Mouse (Mus musculus): Measurements from ENCODE around the gene Slc29a4. TPM values are rescaled to one million over a fixed set of nuclear protein-coding genes. Genes with fewer than 3 reads are reported as not detected.

Slc29a4 gene
- polyA plus RNA-seq, 1 experiment from 2014 or later, result 2.3 TPM

GRCm38 (mm10) chr5:142771964-142772363 is 79.7 kb downstream of the Slc29a4 start:
- Histone ChIP-seq H3K27me3 (replicated peaks; ENCODE audit: insufficient read depth, low read length) (no peaks in the 10 kb centered on the region), H3K4me2 (replicated peaks; ENCODE audit: low read depth, low read length) (no peak overlapping the region), H3K27ac (ENCODE audit: low read length) (no peak overlapping the region), H3K4me3 (ENCODE audit: low read depth, low read length) (no peak overlapping the region), H3K9ac (replicated peaks; ENCODE audit: low read depth) (no peak overlapping the region), H3K9me3 (ENCODE audit: low read length) (no peaks in the 10 kb centered on the region), H3K36me3 (ENCODE audit: insufficient read depth, low read length) (peaks cover 31% of the 10 kb centered on the region), H3K4me1 (ENCODE audit: insufficient read depth, low read depth, low read length) (no peaks in the 10 kb centered on the region)
- TF ChIP-seq EP300 (IDR thresholded peaks at IDR 0.05), result no peak
- no peak for DNase-seq (ENCODE audit: low spot score)
- 83% methylated on average over 15 of the region's 15 CpGs for WGBS
- ATAC-seq, result no peak

Other genes starting within 250 kb of the Slc29a4 start
- 6.2 and 7.2 TPM in 2 replicates for gene Ap5z1, start 228.6 kb upstream of the Slc29a4 start, polyA plus RNA-seq (2015; fragmentation: Nextera tagmentation; extraction: Ambion mirVana)
- 0.12 and 0.15 TPM in 2 replicates for gene Papolb, start 162.4 kb upstream of the Slc29a4 start, polyA plus RNA-seq (2015; fragmentation: Nextera tagmentation; extraction: Ambion mirVana)
- gene Radil, start 141.4 kb upstream of the Slc29a4 start, polyA plus RNA-seq (2015; fragmentation: Nextera tagmentation; extraction: Ambion mirVana), result 13.5 and 14.5 TPM in 2 replicates
- 0.05 TPM in 1 of 2 replicates, not detected in the other for gene Mmd2, start 83.7 kb upstream of the Slc29a4 start, polyA plus RNA-seq (2015; fragmentation: Nextera tagmentation; extraction: Ambion mirVana)
- 25.7 and 26.6 TPM in 2 replicates for gene Wipi2, start 64.8 kb upstream of the Slc29a4 start, polyA plus RNA-seq (2015; fragmentation: Nextera tagmentation; extraction: Ambion mirVana)
- 16.6 and 24.9 TPM in 2 replicates for gene Tnrc18, start 125.2 kb downstream of the Slc29a4 start, polyA plus RNA-seq (2015; fragmentation: Nextera tagmentation; extraction: Ambion mirVana)
- gene Fbxl18, start 202.9 kb downstream of the Slc29a4 start, polyA plus RNA-seq (2015; fragmentation: Nextera tagmentation; extraction: Ambion mirVana), result 6.3 and 7.9 TPM in 2 replicates
- gene Actb, start 214.2 kb downstream of the Slc29a4 start, polyA plus RNA-seq (2015; fragmentation: Nextera tagmentation; extraction: Ambion mirVana), result 18,716 and 19,008 TPM in 2 replicates